Mouse (Mus musculus): ENCODE measurements at regions not wholly inside any gene's neighbourhood (a gene's known extent, or its start where the extent isn't known, plus 50 kb on each side); places are given as distances from the start of the nearest gene placed in this dataset.

DNA sequence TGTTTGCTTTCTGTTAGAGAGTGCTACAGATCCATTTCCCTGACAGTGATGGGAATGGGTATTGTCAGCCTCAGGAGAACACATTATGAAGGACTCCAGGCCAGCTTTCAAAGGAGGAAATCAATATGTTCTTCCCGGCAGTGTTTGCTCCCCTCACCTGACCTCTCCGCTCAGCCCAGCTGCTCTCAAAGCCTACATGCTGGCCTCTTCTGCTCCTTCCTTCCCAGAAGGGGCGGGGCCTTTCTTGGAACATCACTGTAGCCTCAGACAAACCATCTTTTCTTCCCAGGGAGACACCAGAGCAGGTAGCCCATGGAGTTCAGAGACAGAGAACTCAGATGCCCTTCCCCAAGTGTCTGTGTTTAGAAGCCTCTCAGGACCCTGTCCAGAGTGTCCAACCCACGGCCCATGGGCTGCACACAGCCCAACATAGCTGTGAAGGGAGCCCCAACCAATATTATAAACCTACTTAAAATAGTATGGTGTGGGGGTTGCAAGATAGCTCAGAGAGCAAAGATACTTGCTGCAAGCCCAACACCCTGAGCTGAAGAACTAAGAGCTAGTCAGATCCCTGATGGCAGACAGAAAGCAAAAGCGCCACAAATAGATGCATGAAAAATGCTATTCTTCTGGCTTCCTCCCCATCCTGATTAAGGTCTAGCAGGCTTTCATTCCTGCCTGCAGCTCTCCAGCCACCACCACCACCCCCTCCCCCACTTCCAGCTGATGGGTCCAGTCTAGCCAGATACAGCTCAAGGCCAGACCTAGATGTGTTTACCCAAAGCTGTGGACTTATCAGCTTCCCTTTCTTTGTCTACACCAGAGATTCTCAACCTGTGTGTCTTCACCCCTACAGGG lies 141.8 kb upstream of the Hs6st1 start:
- ATAC-seq (replicated peaks; ENCODE audit: insufficient number of reproducible peaks, low FRiP score, low TSS enrichment, poor library complexity, severe bottlenecking), result no peak

DNA sequence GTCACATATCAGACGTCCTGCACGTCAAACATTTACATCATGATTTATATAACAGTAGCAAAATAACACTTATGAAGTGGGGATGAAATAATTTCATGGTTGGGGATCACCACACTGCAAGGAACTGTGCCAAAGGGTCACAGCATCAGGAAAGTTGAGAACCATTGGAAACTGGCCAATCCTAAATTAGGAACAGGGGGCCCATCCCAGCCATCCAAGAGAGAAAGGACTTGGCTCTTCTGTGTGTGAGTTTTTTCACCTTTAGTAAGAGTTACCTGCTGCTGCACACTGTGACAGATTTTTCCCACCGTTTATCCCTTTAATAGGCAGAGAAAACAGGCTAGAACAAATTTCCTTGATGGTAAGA lies 141.2 kb upstream of the Hs6st1 start:
- ATAC-seq (replicated peaks; ENCODE audit: insufficient number of reproducible peaks, low FRiP score, low TSS enrichment, poor library complexity, severe bottlenecking), result no peak

DNA sequence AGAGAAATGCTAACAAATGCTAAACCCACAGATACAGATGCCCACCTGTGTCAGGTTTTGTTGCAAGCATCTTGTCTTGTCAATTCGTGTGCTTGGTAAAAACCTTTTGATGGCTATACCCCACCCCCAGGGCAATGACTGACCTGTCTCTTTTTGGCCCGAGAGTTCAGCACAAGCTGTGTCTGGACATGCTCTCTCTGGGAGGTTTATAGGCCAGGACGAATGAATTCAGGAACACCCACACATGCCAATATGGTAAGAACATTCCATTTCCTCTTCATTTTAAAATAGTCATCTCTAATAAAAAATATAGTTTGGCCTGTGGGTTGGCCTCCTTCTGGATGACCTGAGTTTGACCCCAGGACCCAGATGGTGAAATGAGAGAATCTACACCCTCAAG lies 137.8 kb upstream of the Hs6st1 start:
- ATAC-seq (replicated peaks; ENCODE audit: insufficient number of reproducible peaks, low FRiP score, low TSS enrichment, poor library complexity, severe bottlenecking), result no peak

DNA sequence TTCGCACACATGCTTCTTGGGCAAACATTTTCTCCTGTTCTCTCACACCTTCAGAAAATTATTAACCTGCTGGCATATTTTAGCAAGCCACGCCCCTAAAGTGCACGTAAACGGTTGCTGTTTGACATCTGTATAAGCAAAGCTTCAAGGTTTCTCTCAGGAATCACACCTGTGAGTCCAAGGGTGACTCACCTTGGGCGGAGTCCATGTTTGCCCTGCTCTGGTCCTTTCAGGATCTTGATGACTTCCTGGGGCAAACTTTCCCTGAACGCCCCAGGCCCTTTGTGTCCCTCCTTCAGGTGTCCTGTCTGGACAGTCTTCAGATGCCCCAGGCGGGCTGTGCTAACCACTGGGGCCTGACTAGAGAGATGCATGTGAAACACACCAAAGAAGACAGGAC lies 137.1 kb upstream of the Hs6st1 start:
- ATAC-seq (replicated peaks; ENCODE audit: insufficient number of reproducible peaks, low FRiP score, low TSS enrichment, poor library complexity, severe bottlenecking), result no peak

DNA sequence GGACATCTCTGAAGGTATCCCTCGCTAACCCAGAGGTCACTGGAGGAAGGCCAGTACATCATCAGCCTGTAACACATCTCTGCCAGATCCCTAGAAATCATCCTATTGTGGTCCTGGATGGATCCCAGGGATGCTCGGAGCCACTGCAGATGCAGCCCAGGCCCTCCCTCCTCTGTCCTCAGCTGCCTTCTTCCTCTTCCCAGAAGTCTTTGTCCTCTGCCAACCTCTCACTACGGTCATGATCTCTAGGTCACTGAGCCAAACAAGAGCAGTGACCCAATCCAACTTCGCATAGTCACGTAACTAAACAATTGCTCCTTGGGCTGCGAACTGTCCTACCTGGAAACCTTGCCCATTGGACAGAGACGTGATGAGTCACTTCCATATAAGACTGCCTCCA lies 134.7 kb upstream of the Hs6st1 start:
- no peak for ATAC-seq (replicated peaks; ENCODE audit: insufficient number of reproducible peaks, low FRiP score, low TSS enrichment, poor library complexity, severe bottlenecking)

DNA sequence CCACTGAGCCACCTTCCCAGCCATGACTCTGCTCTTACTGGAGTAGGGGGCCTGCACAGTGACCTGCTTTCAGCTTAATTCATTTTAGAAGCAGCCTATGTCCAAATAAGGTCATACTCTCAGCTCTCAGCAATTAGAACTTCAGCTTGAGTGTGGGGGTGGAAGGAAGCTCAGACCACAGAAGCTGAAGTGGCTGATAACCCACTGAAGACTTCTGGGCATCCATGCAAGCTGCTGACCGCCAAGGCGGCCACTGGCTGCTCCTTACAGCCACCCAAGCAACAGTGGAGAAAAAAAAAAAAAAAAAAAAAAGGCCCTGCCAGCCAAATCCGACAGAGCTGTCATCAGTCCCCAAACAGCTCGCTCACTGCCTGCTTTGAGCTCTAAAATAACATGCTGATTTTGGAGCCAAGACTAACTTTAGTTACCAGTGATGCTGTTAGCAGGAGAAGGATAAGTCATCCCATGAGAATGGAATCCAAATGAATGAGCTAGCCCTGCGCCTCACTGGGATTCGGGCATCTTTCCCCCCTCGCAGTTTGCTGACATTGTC lies 133.0 kb upstream of the Hs6st1 start:
- 0 out of 2 replicates have a peak, but pooled peaks have one; percentile 31 for ATAC-seq (replicated peaks; ENCODE audit: insufficient number of reproducible peaks, low FRiP score, low TSS enrichment, poor library complexity, severe bottlenecking)

DNA sequence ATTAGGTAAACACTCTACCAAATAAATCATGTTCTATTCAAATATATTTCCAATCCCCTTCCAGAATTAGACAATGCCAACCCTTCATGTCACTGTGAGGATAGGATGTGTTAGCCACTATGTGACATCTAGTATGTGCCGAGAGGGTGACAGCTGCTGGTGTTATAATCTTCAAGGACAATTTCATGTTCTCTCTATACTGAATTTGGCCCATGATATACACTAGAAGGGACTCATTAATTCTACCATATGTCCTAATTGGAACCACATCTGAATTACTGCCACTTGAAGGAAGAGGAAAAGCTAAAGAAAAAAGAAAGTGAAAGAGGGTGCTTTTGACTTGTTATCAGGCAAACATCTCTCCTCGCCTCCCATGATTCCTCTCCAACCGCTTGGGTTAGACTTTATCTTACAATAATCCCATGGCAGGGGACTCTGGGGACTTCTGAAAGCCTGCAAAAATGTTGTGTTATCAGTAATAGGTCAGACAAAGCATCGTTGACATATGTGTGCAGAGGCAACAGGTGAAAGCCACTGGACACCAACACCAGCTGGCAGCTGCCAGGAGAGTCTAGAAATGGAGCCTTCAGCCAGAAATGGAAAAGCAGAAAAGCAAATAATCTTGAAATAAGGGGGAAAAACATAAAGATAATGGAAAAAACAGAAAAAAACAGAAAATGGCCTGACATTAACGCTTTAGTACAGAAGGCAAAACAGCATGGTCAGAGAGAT lies 131.7 kb upstream of the Hs6st1 start:
- no peak for ATAC-seq (replicated peaks; ENCODE audit: insufficient number of reproducible peaks, low FRiP score, low TSS enrichment, poor library complexity, severe bottlenecking)

DNA sequence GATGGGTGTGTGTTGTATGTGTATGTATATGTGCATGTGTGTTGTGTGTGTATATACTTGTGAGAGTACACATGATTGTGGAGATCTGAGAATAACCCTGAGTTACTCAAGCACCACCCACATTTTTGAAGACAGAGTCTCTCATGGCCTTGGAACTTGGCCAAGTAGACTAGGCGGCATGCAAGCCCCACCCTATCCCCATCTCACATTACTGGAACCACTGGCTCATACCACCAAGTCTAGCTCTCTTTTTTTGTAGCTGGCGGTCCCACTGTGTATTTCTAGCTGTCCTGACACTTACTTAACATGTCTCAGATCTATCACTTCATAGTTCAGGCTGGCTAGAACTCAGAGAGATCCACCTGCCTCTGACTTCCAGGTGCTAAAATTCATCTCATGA lies 128.0 kb upstream of the Hs6st1 start:
- no peak for ATAC-seq (replicated peaks; ENCODE audit: insufficient number of reproducible peaks, low FRiP score, low TSS enrichment, poor library complexity, severe bottlenecking)

DNA sequence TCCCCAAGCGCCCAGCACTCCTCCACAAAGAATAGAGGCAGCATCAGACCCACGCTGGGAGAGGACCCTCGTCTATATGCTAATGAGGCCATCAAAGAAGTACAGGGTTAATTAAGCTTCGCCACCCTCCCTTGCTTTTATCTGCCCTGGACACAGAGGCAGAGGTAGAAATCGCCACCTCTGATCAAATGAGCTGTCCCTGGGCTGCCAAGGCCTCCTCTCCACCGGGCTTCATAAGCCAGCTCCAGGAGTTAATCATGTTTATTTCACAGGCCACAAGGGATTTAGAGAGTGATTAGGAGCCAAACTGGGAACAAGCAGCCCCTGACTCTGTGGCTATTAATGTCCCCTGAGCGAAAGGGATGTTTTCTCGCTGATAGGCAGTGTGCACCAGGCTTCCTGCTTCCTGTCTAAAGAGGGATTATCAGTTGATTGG lies 126.5 kb upstream of the Hs6st1 start:
- no peak for ATAC-seq (replicated peaks; ENCODE audit: insufficient number of reproducible peaks, low FRiP score, low TSS enrichment, poor library complexity, severe bottlenecking)

DNA sequence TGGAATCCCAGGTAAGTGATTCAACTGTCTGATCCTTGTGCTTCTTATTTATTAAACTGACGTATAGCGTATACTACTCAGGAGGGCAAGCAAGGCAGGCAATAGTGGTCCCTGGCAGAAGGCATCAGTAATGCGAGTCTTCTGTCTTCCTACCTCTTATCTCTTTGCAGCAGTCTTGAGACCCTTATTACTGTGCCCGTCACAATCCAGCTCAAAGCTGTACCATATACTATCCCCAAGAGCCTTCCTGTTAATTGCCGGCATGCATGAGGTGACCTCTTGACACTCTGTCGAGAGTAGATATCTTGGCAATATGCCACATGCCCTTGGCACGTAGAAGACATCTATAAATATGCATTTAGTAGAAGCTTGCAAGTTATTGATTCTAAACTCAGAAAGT lies 126.0 kb upstream of the Hs6st1 start:
- ATAC-seq (replicated peaks; ENCODE audit: insufficient number of reproducible peaks, low FRiP score, low TSS enrichment, poor library complexity, severe bottlenecking), result no peak

DNA sequence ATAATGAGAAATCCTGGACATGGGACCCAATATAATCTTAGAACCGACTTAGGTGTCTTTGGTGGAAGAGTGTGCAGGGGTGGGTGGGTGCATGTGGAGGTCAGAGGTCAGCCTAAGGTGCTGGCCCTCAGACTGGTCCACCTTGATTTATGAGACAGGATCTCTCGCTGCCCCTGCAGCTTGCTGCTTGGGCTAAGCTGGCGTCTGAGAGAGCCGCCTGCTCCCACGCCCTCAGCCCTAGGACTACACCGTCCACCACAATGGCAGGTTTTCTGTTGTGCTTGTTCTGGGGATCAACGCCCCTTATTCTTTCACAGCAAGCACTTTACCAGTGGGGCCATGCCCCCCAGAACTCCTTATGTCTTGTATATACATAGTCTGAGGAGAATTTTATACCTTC lies 124.4 kb upstream of the Hs6st1 start:
- no peak for ATAC-seq (replicated peaks; ENCODE audit: insufficient number of reproducible peaks, low FRiP score, low TSS enrichment, poor library complexity, severe bottlenecking)

DNA sequence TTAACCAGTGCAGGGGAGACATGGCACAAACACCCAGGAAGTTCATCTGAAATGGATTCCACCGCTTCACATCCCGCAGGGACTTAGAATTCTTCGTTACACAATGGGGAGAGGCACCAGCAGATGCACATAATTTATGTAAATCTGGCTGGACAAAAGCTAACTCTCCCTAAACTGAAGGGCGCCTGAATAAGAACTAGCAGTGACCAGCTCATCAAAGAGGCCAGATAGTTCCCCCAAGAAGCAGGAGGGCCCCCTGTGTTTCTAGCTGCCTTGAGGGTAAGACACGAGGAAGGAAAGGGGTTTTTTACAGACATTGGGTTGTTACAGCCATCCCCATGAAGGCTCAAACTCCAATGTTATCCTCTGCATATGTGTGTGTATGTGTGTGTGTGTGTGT lies 123.8 kb upstream of the Hs6st1 start:
- ATAC-seq (replicated peaks; ENCODE audit: insufficient number of reproducible peaks, low FRiP score, low TSS enrichment, poor library complexity, severe bottlenecking), result no peak

DNA sequence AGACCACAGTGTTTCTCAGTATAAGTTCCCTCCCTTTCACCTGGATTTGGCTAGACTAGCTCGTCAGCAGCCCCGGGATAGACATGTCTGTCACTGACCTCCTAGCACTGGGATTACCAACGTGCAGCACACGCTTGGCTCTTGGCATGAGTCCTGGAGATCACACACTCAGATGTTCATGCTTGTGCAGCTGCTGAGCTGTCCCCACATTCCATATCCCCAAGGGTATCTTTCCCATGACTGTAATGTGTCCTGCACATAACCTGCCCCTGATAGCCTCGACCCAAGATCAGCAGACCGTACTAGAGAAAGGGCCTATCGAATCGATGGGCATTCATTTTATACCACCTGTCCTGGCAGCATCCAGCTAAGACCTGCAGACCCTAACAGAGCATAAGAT lies 123.4 kb upstream of the Hs6st1 start:
- no peak for ATAC-seq (replicated peaks; ENCODE audit: insufficient number of reproducible peaks, low FRiP score, low TSS enrichment, poor library complexity, severe bottlenecking)

DNA sequence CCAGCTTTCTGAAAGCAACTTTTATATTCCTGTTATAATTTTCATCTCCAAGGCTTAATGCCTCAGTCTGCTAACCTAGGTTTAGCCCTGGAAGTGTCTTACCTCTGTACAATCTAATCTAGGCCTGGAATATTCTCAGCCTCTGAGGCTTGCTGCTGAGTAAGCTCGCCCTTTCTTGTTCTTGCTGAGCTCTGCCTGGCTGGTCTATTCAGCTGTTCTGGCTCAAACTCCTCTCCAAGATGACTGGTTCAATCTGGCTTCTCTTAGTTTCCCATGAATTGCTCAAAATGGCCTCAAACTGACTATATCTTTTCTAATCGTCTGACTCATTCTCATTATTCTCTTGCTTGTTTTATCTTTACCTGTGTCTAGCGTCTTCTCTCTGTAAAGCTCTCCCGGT lies 122.6 kb upstream of the Hs6st1 start:
- ATAC-seq (replicated peaks; ENCODE audit: insufficient number of reproducible peaks, low FRiP score, low TSS enrichment, poor library complexity, severe bottlenecking), result no peak

DNA sequence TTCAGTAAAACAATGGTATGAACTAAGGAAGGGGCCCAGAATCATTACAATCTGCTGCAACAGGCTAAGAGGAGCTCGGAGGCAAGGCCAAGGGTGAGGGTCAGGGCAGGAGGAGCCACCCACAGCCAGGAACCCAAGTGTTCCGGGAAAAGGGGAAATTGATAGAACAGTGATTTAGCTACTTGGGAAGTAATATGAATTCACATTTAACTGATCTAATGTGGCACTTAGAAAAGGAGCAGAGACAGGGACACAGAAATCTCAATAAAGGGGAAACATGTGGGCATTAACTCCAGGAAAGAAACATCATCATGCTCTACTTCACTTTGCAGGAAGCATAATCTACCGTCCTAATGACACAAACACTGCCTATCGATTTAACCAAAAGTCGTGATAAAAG lies 120.1 kb upstream of the Hs6st1 start:
- ATAC-seq (replicated peaks; ENCODE audit: insufficient number of reproducible peaks, low FRiP score, low TSS enrichment, poor library complexity, severe bottlenecking), result no peak

DNA sequence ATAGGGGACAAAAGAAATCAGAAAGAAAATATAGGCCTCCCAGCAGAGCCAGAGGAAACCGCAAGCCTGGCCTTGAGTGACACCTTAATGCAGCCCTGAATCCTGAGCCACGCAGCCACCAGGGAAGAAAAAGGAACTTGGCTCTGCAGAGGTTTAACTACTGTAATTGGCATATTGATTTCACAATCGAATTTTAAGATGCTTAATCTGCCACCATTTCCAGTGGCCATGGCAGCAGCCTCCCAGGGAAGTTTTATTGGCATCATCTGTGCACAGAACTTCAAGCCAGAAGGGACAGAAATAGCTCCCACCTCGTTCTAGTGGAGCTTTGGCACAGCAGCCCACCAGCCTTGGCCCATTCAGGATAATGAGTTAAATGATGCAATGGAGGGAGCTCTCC lies 117.1 kb upstream of the Hs6st1 start:
- ATAC-seq (replicated peaks; ENCODE audit: insufficient number of reproducible peaks, low FRiP score, low TSS enrichment, poor library complexity, severe bottlenecking), result peak; percentile 63; the same call in 1 of the 2 replicates

DNA sequence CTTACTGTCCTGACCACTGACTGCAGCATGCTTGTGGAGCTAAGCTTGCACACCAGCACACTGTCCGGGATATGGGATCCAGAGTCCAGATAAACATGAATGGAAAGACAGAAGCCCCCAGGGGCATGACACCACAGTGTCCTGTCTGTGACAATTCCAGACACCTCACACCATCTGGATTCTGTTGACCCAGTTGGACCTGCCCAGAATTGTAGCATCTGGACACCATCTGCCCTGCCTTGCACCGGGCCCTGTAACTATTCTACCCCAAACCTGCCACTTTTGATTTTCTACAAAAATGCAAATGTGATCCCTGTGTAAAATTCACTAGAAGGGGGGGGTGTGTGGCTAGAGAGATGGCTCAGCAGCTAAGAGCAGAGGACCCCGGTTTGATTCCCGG lies 114.5 kb upstream of the Hs6st1 start:
- ATAC-seq (replicated peaks; ENCODE audit: insufficient number of reproducible peaks, low FRiP score, low TSS enrichment, poor library complexity, severe bottlenecking), result no peak

DNA sequence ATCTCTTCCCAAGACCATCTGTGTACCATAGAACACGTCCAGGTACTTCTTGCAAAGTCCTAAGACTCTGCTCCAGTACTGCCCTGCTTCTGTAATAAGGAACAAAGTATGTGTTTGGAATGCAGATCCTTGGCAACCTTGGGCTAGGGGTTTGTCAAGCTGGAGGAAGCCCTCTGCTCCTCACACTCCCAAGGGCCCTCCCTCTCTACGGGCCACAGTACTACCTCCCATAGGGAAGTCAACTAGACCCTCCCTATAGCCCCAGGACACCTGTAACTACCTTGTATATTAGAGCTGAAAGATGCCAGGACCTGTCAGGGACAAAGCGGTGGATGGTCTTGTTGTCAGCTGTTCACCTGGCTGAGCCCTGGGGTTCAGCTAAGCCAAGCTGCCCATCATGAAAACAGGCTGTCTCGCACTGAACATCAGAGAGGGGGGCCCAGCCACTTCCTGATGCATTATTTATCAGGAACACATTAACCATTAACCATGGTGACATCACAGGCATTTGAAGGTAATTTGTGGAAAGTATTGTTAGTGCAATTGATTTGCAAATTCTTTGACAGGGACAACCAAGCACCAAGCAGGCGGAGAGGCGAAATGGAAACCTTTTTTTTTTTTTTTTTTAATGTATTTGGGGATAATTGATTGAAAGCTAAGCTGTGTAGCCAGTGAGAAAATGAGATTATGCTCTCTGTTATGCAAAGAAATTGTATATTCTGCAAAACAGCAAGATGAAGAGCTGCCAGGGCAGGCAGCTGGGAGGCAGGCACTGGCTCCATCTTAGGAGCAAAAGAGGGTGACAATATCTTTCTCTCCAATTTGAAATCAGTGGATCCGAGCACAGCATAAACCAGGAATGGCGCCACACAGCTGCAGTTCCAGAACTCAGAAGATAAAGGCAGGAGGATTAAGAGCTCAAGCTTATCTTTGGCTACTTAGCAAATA lies 110.5 kb upstream of the Hs6st1 start:
- ATAC-seq (replicated peaks; ENCODE audit: insufficient number of reproducible peaks, low FRiP score, low TSS enrichment, poor library complexity, severe bottlenecking), result no peak

DNA sequence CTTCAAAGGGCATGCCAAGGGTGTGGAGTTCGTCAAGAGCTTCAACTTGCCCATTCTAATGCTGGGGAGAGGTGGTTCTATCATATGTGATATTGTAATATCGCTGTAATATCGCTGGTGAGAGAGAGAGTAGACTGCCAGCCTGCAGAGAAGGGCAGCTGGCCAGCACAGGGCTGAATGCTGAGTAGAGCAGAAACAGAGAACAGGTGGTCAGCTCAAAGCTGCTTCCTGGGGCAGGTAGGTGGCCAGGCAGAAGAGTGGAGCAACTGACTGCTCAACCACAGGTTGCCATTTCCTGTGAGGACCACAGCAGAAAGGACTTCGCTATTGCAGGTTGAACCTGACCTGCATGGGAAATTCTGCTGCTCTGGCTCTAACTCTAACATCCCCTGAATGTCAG lies 108.5 kb upstream of the Hs6st1 start:
- ATAC-seq (replicated peaks; ENCODE audit: insufficient number of reproducible peaks, low FRiP score, low TSS enrichment, poor library complexity, severe bottlenecking), result no peak

Data from monocyte, adult 5-6 weeks (primary cell).